Mouse (Mus musculus) myocyte (in vitro differentiated cells): ENCODE measurements around the gene Phf14. TPM values are rescaled to one million over a fixed set of nuclear protein-coding genes. Genes with fewer than 3 reads are reported as not detected.

Source experiments
- H3K27me3 ChIP-seq: one replicate; pipeline ENCODE4 v1.6.1; 2011; ENCODE audit not compliant: control insufficient read depth, insufficient read depth, insufficient read length
- H3K36me3 ChIP-seq: one replicate; pipeline ENCODE4 v1.6.1; 2011; ENCODE audit not compliant: control insufficient read depth, insufficient read depth
- H3K4me2 ChIP-seq: one replicate; pipeline ENCODE4 v1.6.1; 2011; ENCODE audit warnings: low read depth, control low read depth
- H3K4me3 ChIP-seq: one replicate; pipeline ENCODE4 v1.5.1; 2011; ENCODE audit warnings: mild to moderate bottlenecking, control low read depth, moderate library complexity
- H3K79me2 ChIP-seq: one replicate; pipeline ENCODE4 v1.6.1; 2011; ENCODE audit not compliant: control insufficient read depth, insufficient read depth
- H3ac ChIP-seq: one replicate; pipeline ENCODE4 v1.6.1; 2011; ENCODE audit not compliant: control insufficient read depth, insufficient read length
- CEBPB ChIP-seq: IDR thresholded peaks from 2 replicates; pipeline ENCODE4 v1.6.1; 2011; ENCODE audit warnings: mild to moderate bottlenecking, moderate library complexity; ENCODE audit not compliant: poor library complexity, insufficient read depth, severe bottlenecking
- E2F4 ChIP-seq: IDR thresholded peaks from one replicate; pipeline ENCODE4 v1.6.1; 2011; ENCODE audit warnings: mild to moderate bottlenecking, control low read depth, moderate library complexity; ENCODE audit not compliant: insufficient read depth
- MAX ChIP-seq: IDR thresholded peaks from one replicate; pipeline ENCODE4 v1.6.1; 2011; ENCODE audit warnings: low read depth, mild to moderate bottlenecking, control low read depth
- MYOD1 ChIP-seq, 3 experiments: IDR thresholded peaks; one replicate each; pipeline ENCODE4 v1.6.1; 2011; ENCODE audit warnings: control low read depth in 2 of 3, low read depth in 2 of 3, mild to moderate bottlenecking in 2 of 3, moderate library complexity in 1 of 3; ENCODE audit not compliant: insufficient read length in 2 of 3, control insufficient read depth in 1 of 3
- MYOG ChIP-seq, 3 experiments: IDR thresholded peaks; one replicate each; pipeline ENCODE4 v1.6.1; 2011; ENCODE audit warnings: control low read depth in 2 of 3, low read depth in 2 of 3, mild to moderate bottlenecking in 2 of 3; ENCODE audit not compliant: insufficient read length in 2 of 3, control insufficient read depth in 1 of 3, insufficient read depth in 1 of 3
- POLR2A ChIP-seq: IDR thresholded peaks from one replicate; pipeline ENCODE4 v1.6.1; 2011; ENCODE audit warnings: low read depth, mild to moderate bottlenecking, control low read depth, moderate library complexity; ENCODE audit not compliant: insufficient read length
- POLR2AphosphoS2 ChIP-seq: IDR thresholded peaks from one replicate; pipeline ENCODE4 v1.6.1; 2011; ENCODE audit warnings: low read depth, control low read depth; ENCODE audit not compliant: insufficient read length
- REST ChIP-seq: IDR thresholded peaks from one replicate; pipeline ENCODE4 v1.6.1; 2011; ENCODE audit warnings: mild to moderate bottlenecking, control low read depth, moderate library complexity; ENCODE audit not compliant: insufficient read depth, insufficient read length
- SRF ChIP-seq: IDR thresholded peaks from one replicate; pipeline ENCODE4 v1.6.1; 2011; ENCODE audit warnings: low read depth; ENCODE audit not compliant: control insufficient read depth, insufficient read length
- TCF12 ChIP-seq: IDR thresholded peaks from one replicate; pipeline ENCODE4 v1.6.1; 2011; ENCODE audit warnings: mild to moderate bottlenecking, control low read depth; ENCODE audit not compliant: poor library complexity, insufficient read depth, severe bottlenecking
- TCF3 ChIP-seq: IDR thresholded peaks from one replicate; pipeline ENCODE4 v1.6.1; 2011; ENCODE audit warnings: low read depth, control low read depth; ENCODE audit not compliant: insufficient read length
- USF1 ChIP-seq: IDR thresholded peaks from one replicate; pipeline ENCODE4 v1.6.1; 2011; ENCODE audit warnings: low read depth, mild to moderate bottlenecking, control low read depth, moderate library complexity
- polyA plus RNA-seq: library from polyadenylated mRNA; unstranded; fragments of >200 nt; fragmentation: generic; extraction: Trizol; gene quantifications from one replicate; pipeline ENCODE4 v1.2.1, GENCODE M21; 2012; ENCODE audit warnings: missing spikeins

Phf14 gene
- polyA plus RNA-seq, 1 experiment: 11.0 TPM

DNA sequence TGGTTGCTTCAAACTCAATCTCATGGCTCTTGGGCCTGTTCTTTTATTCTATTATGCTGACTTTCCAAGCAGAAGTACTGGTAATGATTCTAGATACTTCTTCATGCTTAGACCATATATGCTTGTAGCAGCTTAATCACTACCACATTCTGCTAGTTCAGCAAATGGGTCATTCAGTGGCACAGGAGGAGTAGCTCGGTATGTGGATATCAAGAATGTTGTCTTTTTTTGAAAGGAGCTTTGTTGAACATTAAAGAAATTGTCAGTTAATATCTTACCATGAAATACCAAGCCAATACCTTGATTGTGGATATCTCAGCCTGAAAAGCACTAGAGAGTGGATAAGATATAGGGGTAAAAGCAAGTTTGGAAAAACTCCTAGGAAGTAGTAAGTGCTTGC lies 91.9 kb downstream of the Phf14 start:
- no peak for TF ChIP-seq MAX
- no peak for TF ChIP-seq E2F4
- no peak for TF ChIP-seq REST
- TF ChIP-seq TCF3: no peak
- TF ChIP-seq CEBPB: no peak
- no peak for TF ChIP-seq SRF
- no peak for TF ChIP-seq POLR2A
- no peak for TF ChIP-seq MYOD1 (IDR thresholded peaks at IDR 0.05; ENCODE audit: control insufficient read depth in 1 of 3, insufficient read length in 2 of 3, low read depth in 2 of 3)
- no peak for TF ChIP-seq POLR2AphosphoS2
- TF ChIP-seq TCF12: no peak
- no peak for TF ChIP-seq USF1
- no peak overlapping the region for H3K4me3 ChIP-seq
- H3K4me2 ChIP-seq: no peak overlapping the region
- H3K36me3 ChIP-seq: peaks cover 24% of the 10 kb centered on the region
- no peaks in the 10 kb centered on the region for H3K27me3 ChIP-seq
- H3ac ChIP-seq: no peak overlapping the region
- no peaks in the 10 kb centered on the region for H3K79me2 ChIP-seq

DNA sequence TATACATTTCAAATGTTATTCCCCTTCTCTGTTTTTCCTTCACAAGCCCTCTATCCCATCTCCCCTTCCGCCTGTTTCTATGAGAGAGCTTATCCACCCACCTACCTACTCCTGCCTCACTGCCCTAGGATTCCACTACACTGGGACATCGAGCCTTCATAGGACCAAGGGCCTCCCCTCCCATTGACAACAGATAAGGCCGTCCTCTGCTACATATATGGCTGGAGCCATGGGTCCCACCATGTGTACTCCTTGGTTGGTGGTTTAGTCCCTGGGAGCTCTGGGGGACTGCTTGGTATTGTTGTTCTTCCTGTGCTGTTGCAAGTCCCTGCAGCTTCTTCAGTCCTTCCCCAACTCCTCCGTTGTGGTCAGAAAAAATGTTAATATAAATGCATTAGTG lies 97.8 kb downstream of the Phf14 start:
- TF ChIP-seq TCF3 (no peak), MYOD1 (IDR thresholded peaks at IDR 0.05; ENCODE audit: control insufficient read depth in 1 of 3, insufficient read length in 2 of 3, low read depth in 2 of 3) (no peak), E2F4 (no peak), SRF (no peak), REST (no peak), CEBPB (no peak), POLR2A (no peak), POLR2AphosphoS2 (no peak), TCF12 (no peak), MYOG (IDR thresholded peaks at IDR 0.05; ENCODE audit: control insufficient read depth in 1 of 3, insufficient read depth in 1 of 3, insufficient read length in 2 of 3, low read depth in 2 of 3) (no peak)
- H3K4me2 ChIP-seq: no peak overlapping the region
- H3K36me3 ChIP-seq: peaks cover 24% of the 10 kb centered on the region
- no peak overlapping the region for H3K4me3 ChIP-seq
- no peaks in the 10 kb centered on the region for H3K27me3 ChIP-seq
- no peaks in the 10 kb centered on the region for H3K79me2 ChIP-seq
- H3ac ChIP-seq: no peak overlapping the region

DNA sequence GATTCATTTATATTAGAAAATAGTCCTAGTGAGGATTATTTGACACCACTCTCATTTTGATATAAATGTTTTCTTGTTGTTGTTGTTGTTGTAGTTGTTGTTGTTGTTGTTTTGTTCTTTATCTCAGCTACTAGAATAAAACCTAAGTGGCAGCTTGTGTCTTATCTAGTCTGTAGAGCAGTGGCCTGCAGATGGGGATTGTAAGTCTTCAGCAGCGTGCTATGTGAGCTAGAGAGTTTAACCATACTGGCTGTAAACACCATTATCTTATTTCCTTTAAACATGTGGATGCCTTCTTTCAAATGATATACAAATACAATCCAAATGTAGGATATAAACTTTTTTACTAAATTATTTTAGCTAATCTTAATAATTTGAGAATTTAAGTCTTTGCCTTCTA lies 98.4 kb downstream of the Phf14 start:
- Histone ChIP-seq H3K4me2 (no peak overlapping the region), H3K79me2 (no peaks in the 10 kb centered on the region), H3K4me3 (no peak overlapping the region), H3K36me3 (peaks cover 21% of the 10 kb centered on the region), H3ac (no peak overlapping the region), H3K27me3 (no peaks in the 10 kb centered on the region)
- TF ChIP-seq CEBPB (no peak), TCF3 (no peak), MYOD1 (IDR thresholded peaks at IDR 0.05; ENCODE audit: control insufficient read depth in 1 of 3, insufficient read length in 2 of 3, low read depth in 2 of 3) (no peak), E2F4 (no peak), TCF12 (no peak), POLR2A (no peak), MAX (no peak), POLR2AphosphoS2 (no peak)

DNA sequence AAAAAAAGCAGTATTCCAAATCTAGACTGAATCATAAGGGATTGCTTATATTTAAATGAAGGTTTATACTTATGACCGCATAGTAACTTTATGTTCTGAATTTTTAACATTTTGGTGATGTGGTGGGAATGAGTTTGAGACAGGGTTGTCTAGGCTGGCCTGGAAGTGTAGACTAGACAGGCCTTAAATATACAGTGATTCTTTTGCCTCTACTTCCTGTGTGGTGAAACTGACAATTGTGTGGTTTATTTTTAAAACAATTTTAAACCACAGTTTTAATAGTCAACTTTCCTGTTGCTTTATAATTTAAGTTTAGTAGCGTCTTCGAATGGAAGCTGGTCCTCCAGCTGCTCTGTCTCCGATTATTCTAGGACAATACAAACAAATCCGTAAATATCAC lies 104.5 kb downstream of the Phf14 start:
- peaks cover 12% of the 10 kb centered on the region for H3K36me3 ChIP-seq
- H3K4me2 ChIP-seq: no peak overlapping the region
- no peak overlapping the region for H3K4me3 ChIP-seq

DNA sequence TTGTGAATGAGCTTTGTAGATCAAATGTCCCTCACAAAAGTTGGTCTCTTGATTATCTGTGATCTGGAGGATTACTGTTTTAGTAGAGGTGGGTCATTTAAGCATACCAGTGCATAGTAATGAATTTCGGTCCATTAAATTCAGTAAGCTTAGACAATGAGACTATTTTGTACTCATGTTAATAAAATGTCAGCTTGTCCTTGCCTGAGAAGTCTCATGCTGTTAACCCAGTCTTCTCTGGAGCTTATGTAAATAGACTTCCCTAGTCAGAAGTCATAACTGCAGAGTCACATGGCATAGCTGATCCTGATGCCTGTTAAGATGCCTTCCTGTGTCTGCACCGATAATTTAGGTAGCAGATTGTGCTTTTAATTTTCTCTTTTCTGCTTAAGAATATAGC lies 106.4 kb downstream of the Phf14 start:
- Histone ChIP-seq H3ac (no peak overlapping the region), H3K4me2 (no peak overlapping the region), H3K36me3 (peaks cover 6% of the 10 kb centered on the region), H3K4me3 (no peak overlapping the region), H3K79me2 (no peaks in the 10 kb centered on the region), H3K27me3 (no peaks in the 10 kb centered on the region)
- TF ChIP-seq MYOG (IDR thresholded peaks at IDR 0.05; ENCODE audit: control insufficient read depth in 1 of 3, insufficient read depth in 1 of 3, insufficient read length in 2 of 3, low read depth in 2 of 3) (no peak), REST (no peak), SRF (no peak), POLR2AphosphoS2 (no peak), CEBPB (no peak), POLR2A (no peak)

More for the DNA sequence above, 104.5 kb downstream of the Phf14 start:
- no peaks in the 10 kb centered on the region for H3K27me3 ChIP-seq
- no peak for TF ChIP-seq POLR2A
- no peak for TF ChIP-seq CEBPB
- no peak for TF ChIP-seq MYOG (IDR thresholded peaks at IDR 0.05; ENCODE audit: control insufficient read depth in 1 of 3, insufficient read depth in 1 of 3, insufficient read length in 2 of 3, low read depth in 2 of 3)
- TF ChIP-seq SRF: no peak
- no peak for TF ChIP-seq POLR2AphosphoS2
- no peak for TF ChIP-seq MYOD1 (IDR thresholded peaks at IDR 0.05; ENCODE audit: control insufficient read depth in 1 of 3, insufficient read length in 2 of 3, low read depth in 2 of 3)
- H3ac ChIP-seq: no peak overlapping the region
- no peaks in the 10 kb centered on the region for H3K79me2 ChIP-seq
